Mouse (Mus musculus) ES-Bruce4 (cell line): ENCODE data around the gene Tbk1.

ENCODE experiments used
- CTCF ChIP-seq: IDR thresholded peaks from one replicate; pipeline ENCODE4 v1.8.1; 2011; ENCODE audit warnings: low read depth, low read length
- EP300 ChIP-seq: IDR thresholded peaks from 2 replicates; pipeline ENCODE4 v1.6.1; 2011; ENCODE audit warnings: low read depth, low read length; ENCODE audit not compliant: insufficient read depth
- POLR2A ChIP-seq: IDR thresholded peaks from one replicate; pipeline ENCODE4 v1.8.1; 2011; ENCODE audit warnings: low read length; ENCODE audit not compliant: insufficient read depth

DNA sequence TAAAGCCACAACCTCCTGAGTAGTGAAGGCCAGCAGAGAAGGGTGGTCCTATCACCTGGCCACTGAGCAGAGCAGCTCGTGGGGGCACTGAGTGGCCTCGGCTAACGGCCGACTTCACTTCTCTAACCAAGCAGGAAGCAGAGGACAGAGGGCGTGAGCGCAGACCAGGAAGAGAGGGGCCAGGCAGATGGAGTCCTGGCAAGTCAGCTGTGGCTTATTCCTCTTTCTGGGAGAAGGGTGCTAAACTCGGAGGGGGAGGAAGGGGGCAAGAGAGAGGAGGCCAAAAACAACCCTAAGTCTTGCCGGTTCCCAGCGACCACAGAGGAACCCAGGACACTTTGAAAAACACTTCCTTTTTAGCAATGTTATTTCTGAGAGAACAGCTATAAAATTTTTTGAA, 10.0 kb upstream of the Tbk1 start:
- TF ChIP-seq POLR2A (no peak), CTCF (no peak), EP300 (no peak)
